Mouse (Mus musculus) erythroblast, embryonic 14.5 days (primary cell): ENCODE data around the gene Hnrnpa3. TPM values are rescaled to one million over a fixed set of nuclear protein-coding genes. Genes with fewer than 3 reads are reported as not detected.
"Not testable (repeated sequence)": the region's sequence is repeated elsewhere in the genome, so short reads cannot be mapped to it uniquely, and the experiment has no call there.

Source experiments
- H3K27me3 ChIP-seq: 2 replicates; pipeline ENCODE4 v1.6.1; 2012; ENCODE audit warnings: inconsistent platforms; ENCODE audit not compliant: control insufficient read depth
- H3K36me3 ChIP-seq: 2 replicates; pipeline ENCODE4 v1.6.1; 2012; ENCODE audit warnings: mild to moderate bottlenecking, inconsistent platforms; ENCODE audit not compliant: control insufficient read depth
- H3K4me1 ChIP-seq: 2 replicates; pipeline ENCODE4 v1.6.1; 2012; ENCODE audit warnings: inconsistent platforms; ENCODE audit not compliant: control insufficient read depth
- H3K4me3 ChIP-seq: replicated peaks from 2 replicates; pipeline ENCODE3; 2012; ENCODE audit warnings: moderate library complexity, mild to moderate bottlenecking, inconsistent platforms
- H3K9me3 ChIP-seq: 2 replicates; pipeline ENCODE4 v1.6.1; 2012; ENCODE audit warnings: low read length, inconsistent platforms, mixed read lengths; ENCODE audit not compliant: control insufficient read depth
- GATA1 ChIP-seq: IDR thresholded peaks from 2 replicates; pipeline ENCODE4 v1.6.1; 2012; ENCODE audit warnings: low read length, inconsistent platforms, mixed read lengths
- TAL1 ChIP-seq: IDR thresholded peaks from 3 replicates; pipeline ENCODE4 v1.6.1; 2012; ENCODE audit warnings: low read length, inconsistent platforms, mixed read lengths
- polyA plus RNA-seq: library from polyadenylated mRNA; stranded (reverse); fragments of >175 nt; gene quantifications from 2 replicates; pipeline ENCODE4 v1.2.3, GENCODE M21; 2012

Hnrnpa3 gene
- polyA plus RNA-seq, 1 experiment: 16.1 TPM

DNA sequence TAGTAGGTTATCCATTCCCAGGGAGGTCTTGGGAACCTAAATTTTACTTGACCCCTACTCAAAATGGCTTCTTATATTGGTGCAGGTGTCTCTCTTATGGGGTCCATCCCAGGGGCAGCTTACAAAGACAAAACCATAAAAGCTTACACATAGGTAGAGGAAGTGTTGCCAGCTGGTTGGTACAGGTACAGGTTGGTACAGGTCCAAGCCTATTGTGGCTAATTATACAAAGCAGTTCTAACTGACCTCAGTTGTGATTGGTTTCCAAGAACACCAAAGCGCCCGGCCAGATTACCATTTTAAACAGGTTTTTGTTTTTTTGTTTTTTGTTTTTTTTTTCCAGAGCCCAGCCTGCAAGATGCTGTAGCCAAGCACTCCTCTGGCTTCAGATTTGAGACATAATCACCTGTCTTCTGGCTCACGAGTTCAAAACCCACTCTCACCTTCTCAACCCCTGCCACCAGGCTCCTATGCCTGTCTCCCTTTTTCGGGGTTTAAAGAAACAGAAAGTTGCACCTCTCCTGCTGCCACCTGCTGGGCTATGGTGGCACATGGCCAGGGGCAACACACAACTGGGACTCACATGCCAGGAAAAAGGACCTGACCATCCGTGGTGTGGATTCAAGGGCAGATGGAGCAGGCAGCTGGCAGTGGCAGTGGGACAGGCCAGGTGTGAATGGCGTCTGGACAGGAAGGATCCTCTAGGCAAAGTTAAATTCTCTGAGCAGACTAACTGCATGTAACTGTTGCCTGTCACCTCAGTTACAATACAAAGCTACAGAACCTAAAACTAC is 22.6 kb upstream of the Hnrnpa3 start:
- TF ChIP-seq TAL1: no peak
- TF ChIP-seq GATA1: no peak
- H3K27me3 ChIP-seq: no peaks in the 10 kb centered on the region
- no peaks in the 10 kb centered on the region for H3K9me3 ChIP-seq
- no peaks in the 10 kb centered on the region for H3K36me3 ChIP-seq
- peaks cover 6% of the 10 kb centered on the region for H3K4me1 ChIP-seq
- no peak overlapping the region for H3K4me3 ChIP-seq

GRCm38 (mm10) chr2:75637055-75637304 is 22.1 kb upstream of the Hnrnpa3 start:
- H3K36me3 ChIP-seq, H3K4me3 ChIP-seq, H3K4me1 ChIP-seq, H3K27me3 ChIP-seq, H3K9me3 ChIP-seq: not testable (repeated sequence)

DNA sequence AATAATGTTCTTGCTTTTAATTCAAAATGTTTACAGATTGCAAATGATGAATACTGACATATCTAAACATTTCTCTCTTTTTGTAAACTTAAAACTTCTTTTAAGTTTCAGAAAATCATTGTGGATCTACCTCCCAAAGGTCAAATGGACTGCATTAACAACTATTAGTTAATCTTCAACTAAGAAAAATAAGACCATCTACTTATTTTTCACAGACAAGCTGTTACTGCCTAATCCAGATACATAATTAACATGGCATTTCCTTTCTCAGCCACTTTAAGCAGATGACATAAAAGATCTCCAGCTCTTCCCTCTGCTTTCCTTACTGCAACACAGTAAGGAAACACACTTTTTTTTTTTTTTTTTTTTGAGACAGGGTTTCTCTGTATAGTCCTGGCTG is 21.7 kb upstream of the Hnrnpa3 start:
- H3K4me3 ChIP-seq: no peak overlapping the region
- H3K27me3 ChIP-seq: no peaks in the 10 kb centered on the region
- H3K36me3 ChIP-seq: no peaks in the 10 kb centered on the region
- TF ChIP-seq TAL1: no peak
- peaks cover 6% of the 10 kb centered on the region for H3K4me1 ChIP-seq
- no peaks in the 10 kb centered on the region for H3K9me3 ChIP-seq

DNA sequence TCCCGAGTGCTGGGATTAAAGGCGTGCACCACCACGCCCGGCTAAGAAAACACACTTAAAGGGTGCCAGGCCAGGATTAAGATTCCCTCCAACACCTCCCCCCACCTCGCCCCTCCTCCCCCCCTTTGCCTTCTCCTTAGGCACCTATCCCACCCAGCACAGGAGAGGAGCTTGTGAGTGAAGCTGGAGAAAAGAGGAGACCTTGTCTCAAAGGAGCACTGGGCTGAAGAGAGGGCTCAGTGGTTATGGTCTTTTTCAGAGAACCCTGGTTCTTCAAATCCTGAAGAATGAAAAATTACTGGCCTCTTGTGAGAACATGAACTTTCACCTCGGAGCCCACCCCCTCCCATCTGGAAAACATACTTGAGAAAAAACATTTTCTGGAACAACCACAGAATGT is 21.2 kb upstream of the Hnrnpa3 start:
- H3K27me3 ChIP-seq, H3K9me3 ChIP-seq, H3K36me3 ChIP-seq, H3K4me1 ChIP-seq, H3K4me3 ChIP-seq: not testable (repeated sequence)

DNA sequence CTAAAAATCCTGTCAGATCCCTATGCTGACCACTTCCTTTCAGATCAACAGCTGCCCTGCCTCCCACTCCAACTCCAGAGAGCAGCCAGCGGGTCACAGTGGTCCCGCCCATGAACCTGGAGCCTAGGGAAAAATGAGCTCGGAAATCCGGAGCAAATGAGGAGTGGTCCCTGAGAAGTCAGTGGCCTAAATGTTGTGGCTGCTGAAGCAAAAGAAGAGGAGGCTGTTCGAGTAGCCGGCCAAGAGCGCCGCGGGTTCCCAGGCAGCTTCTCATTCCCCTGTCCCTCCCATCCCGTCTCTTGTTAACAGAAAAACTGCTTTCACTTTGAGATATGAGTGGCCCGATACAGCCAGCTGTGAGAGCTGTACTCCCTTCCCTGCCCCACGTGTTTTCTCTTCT is 19.5 kb upstream of the Hnrnpa3 start:
- not testable (repeated sequence) for H3K9me3 ChIP-seq, H3K36me3 ChIP-seq, H3K4me3 ChIP-seq, H3K4me1 ChIP-seq, H3K27me3 ChIP-seq

DNA sequence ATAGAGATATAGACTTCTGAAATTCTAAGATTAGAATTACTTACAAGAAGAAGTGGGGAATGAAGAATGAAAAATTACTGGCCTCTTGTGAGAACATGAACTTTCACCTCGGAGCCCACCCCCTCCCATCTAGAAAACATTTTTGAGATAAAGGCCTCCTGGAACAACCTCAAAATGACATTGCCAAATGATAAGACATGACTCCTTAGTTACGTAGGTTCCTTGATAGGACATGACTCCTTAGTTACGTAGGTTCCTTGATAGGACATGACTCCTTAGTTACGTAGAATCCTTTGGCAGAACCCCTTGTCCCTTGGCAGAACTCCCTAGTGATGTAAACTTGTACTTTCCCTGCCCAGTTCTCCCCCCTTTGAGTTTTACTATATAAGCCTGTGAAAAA is 16.7 kb upstream of the Hnrnpa3 start:
- H3K4me3 ChIP-seq, H3K36me3 ChIP-seq, H3K27me3 ChIP-seq, H3K9me3 ChIP-seq, H3K4me1 ChIP-seq: not testable (repeated sequence)

DNA sequence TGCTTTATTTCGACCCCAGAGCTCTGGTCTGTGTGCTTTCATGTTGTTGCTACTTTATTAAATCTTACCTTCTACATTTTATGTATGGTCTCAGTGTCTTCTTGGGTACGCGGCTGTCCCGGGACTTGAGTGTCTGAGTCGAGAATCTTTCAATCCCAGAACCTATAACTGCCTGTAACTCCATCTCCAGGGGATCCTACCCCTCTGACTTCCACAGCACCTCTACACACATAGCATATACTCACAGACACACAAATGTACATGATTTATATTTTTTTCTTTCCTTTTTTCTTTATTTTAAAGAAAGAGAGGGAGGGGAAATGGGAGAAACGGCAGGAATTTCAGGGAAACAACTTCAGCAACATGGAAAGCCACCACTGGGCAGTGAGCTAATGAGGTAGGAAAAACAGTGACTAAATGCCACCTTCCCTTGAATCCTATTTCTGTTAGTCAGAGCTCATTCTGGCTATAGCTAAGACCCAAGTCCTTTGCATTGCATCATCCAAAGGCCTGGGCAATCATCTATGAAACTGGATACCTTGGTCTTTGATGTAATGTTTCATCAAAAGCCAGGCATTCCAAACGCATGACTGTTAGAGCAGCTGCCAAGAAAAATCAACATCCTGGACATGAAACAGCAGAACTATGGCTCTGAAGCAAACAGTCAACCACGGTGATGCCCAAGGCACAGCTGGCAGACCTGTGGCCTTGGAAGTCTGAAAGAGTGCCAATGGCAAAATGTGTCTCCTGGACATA is 16.1 kb upstream of the Hnrnpa3 start:
- Histone ChIP-seq H3K4me3 (no peak overlapping the region), H3K9me3 (peaks cover 3% of the 10 kb centered on the region; the same call in 1 of the 2 replicates), H3K4me1 (no peaks in the 10 kb centered on the region), H3K36me3 (no peaks in the 10 kb centered on the region), H3K27me3 (no peaks in the 10 kb centered on the region)
- TF ChIP-seq GATA1 (no peak), TAL1 (no peak)

DNA sequence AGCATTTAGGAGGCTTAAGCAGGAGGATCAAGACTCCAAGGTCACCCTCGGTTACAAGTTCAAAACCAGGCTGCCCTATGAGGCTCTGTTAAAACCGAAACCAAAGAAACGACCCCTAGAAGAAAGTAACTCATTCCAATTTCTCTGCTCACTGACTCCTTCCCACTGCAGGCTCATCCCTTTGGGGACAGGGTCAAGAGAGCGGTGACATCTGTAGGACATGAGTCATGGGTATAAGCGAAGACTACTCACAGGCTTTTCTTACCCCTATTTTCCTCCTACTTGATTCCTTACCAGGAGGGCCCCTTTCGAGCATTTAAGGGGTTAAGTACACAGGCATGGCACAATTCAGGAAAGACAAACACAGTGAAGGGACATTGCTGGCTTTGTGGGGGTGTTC is 15.1 kb upstream of the Hnrnpa3 start:
- Histone ChIP-seq H3K9me3 (peaks cover 3% of the 10 kb centered on the region; the same call in 1 of the 2 replicates), H3K4me3 (no peak overlapping the region), H3K27me3 (no peaks in the 10 kb centered on the region), H3K36me3 (no peaks in the 10 kb centered on the region), H3K4me1 (no peaks in the 10 kb centered on the region)
- TF ChIP-seq GATA1 (no peak), TAL1 (no peak)

GRCm38 (mm10) chr2:75645251-75645650 is 13.8 kb upstream of the Hnrnpa3 start:
- H3K4me3 ChIP-seq: no peak overlapping the region
- H3K36me3 ChIP-seq: no peaks in the 10 kb centered on the region
- no peaks in the 10 kb centered on the region for H3K27me3 ChIP-seq
- TF ChIP-seq GATA1: no peak
- TF ChIP-seq TAL1: no peak
- peaks cover 3% of the 10 kb centered on the region; the same call in 1 of the 2 replicates for H3K9me3 ChIP-seq
- H3K4me1 ChIP-seq: no peaks in the 10 kb centered on the region

- Histone ChIP-seq H3K4me3 (no peak overlapping the region), H3K27me3 (no peaks in the 10 kb centered on the region), H3K9me3 (no peaks in the 10 kb centered on the region), H3K36me3 (no peaks in the 10 kb centered on the region), H3K4me1 (peaks cover 10% of the 10 kb centered on the region)
- no peak for TF ChIP-seq TAL1
These were observed 8.6 kb upstream of the Hnrnpa3 start for GRCm38 (mm10) chr2:75650437-75650836.
